Mouse (Mus musculus): ENCODE data around the gene Sostdc1. TPM values are rescaled to one million over a fixed set of nuclear protein-coding genes. Genes with fewer than 3 reads are reported as not detected.

The Sostdc1 gene
- polyA plus RNA-seq (2012; rRNA removed), result 0.92 and 1.0 TPM in 2 replicates

DNA sequence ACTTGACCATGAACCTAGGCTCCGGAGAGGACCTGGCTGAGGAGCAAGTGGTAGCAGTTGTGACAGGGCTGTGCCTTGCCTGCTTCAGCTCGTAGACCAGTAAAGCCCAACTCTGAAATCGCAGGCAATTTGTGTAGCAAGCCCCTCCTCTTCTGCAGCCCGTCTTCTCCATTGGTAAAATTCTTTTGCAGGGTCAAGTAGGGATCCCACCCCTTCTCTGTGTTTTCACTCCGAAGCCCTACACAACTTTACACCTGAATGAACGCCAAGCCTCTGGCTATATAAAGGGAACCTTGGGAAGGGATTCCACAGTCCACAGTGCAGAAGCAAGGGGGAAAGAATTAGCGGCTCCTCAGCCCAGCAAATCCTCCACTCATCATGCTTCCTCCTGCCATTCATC, at the start of gene Sostdc1:
Gene Sostdc1 (plus strand): TSS at position 224 of the 400 bp plus-strand sequence.
- 17% methylated on average over 7 of the region's 7 CpGs for WGBS
- DNase-seq (ENCODE audit: low read depth, low spot score), result no peak

DNA sequence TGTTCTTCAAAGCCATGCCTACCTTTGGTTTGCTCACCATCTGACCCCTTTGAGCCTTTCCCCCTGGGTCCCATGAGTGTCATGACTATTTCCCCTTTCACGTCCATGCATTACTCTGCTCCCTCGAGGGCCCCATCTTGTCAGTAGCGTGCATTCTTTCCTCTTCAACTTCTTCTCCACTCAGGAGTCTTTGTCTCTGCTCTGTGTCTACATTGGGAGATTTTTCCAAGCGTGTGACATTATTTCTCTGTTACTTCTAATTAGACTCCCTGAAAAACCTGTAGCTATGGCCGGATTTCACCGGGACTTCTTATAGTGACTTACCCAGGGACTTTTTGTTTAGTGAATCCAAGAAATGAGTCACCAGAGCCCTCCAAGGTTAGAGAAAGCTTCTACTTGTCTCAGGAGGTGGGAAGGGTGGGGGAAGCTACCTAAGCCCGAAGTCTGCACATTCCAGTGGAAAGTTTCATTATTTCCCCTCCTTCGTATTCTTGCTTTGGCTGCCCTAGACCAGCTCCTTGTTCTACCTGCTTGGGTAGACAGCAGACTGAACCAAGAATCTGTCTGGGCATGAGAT, 46.2 kb upstream of the Sostdc1 start:
- 85% methylated on average over 8 of the region's 8 CpGs for WGBS
- no peak for DNase-seq (ENCODE audit: low read depth, low spot score)

DNA sequence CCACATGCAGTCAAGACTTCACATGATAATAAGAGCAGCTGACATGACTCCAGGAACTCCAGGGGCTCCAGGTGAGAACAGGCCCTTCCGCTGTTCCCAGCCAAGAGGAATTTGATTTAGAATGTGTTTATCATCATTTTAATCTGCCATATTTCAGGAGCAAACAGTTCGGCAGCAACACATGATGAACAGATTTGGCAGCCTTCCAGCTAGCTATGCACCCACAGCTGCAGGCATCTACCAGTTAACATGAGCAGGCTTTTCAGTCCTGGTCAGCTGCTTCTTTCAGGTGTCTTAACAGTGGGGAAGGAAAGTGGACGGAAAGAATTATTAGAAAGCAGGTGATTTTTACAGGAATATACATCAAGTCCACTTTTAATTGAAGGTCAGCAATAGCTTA, 39.1 kb upstream of the Sostdc1 start:
- DNase-seq (ENCODE audit: low read depth, low spot score), result no peak
- WGBS, result 52% methylated on average over 3 of the region's 3 CpGs

DNA sequence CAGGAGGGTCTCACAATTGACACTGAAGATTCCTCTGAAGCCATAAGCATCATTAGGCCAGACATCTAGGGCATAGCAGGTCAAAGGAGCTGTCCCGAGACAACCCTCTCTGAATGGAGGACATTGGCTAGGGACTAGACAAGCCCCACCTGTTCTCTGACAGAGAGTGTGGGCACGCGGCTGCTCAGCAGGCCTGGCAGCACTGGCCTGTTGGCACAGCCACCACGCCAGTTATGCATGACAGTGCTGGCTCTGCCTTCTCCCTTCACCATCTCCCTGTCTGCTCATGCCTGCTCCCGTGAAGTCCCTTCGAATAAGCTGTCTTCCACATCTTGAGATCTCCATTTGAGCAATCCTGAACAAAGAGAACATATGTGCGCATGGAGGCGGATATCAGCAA, 24.3 kb upstream of the Sostdc1 start:
- WGBS, result 80% methylated on average over 8 of the region's 8 CpGs
- no peak for DNase-seq (ENCODE audit: low read depth, low spot score)

DNA sequence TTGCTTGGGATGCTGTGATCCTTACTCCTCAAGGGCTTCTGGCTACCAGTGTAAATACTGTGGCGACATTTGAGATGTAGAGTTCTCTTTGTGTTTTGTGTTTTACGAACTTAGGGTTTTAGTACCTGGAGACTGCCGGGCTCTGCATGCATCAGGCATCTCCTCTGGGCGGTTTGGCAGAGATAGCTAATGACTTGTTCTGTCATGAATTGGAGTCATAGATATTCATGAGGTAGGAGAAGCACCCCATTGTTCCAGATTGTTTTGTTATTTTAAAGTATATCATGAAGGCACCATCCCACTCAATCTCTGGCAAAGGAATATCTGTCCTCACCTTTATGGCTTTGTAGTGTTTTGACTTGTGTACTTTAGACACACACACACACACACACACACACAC, 23.5 kb upstream of the Sostdc1 start:
- WGBS, result 54% methylated on average over 4 of the region's 4 CpGs
- no peak for DNase-seq (ENCODE audit: low read depth, low spot score)

DNA sequence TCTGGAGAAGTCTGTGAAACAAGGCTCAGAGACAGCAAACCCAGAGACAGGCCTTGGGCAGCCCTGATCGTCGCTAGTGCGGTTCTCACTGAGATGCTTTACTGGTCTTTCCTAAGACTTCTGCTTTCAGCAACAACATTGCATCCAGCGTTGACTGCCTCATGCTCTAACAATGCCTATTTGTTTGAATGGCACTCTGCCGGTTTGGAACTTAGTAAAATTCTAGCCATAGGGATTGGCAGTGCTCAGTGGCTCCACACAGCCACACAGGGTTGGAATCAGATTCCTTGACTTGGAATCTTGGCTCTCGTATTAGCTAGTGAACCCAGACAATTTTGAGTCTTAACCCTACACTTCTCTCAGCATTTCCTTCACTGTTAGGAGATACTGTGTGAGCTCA, 22.6 kb upstream of the Sostdc1 start:
- DNase-seq (ENCODE audit: low read depth, low spot score), result no peak
- whole genome bisulfite sequencing, result 87% methylated on average over 6 of the region's 6 CpGs

DNA sequence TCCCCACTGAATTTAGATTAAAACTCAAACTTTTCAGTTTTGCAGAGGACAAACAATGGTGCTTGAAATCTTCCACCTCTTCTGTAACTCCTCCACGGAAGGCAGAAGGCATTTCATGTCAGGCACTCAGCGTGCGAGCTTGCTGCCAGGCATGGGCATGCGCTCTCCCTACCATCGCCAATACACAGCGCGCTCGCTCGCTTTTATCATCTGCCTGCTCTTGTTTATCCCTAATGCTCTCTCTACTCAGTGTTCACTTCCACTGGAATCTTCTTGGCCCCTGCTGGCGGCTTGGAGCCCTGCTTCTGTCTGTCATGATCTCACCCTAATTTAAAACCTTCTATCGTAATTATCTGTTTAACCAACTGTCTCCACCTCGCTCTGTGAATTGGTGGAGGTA, 11.6 kb upstream of the Sostdc1 start:
- DNase-seq (ENCODE audit: low read depth, low spot score), result no peak

DNA sequence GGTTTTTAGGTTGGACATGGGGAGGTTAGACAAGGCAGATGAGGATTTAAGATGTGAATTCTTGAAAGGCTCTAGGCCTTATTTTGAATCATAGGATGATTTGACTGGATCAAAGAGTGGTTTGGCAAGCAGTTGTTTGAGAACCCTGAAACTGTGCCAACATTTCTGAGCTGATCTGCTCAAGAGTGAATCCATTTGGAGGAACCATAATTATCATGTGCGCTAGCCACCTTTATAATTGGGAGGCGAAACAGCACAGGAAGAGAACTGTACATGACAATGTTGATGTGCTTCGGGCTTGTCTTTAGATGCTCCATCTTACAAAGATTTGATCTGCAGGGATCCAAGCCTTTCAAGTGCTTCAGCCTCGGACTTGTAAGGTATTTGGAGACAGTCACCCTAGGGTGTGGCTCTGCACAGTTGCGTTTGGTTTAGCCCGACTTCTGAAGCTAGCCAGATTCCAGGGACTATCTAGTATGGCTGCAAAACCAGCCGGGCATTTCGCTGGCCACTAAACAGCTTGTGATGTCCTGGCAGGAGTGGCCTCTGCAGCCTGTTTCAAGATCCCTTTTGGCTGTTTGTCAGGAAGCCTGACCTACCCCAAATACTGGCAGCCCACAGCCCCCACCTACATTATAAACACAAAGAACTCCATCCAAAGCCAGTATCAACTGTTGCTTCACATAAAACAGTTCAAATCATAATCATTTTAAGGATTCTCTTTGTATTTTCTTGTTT, 10.9 kb upstream of the Sostdc1 start:
- WGBS, result 61% methylated on average over 8 of the region's 8 CpGs
- no peak for DNase-seq (ENCODE audit: low read depth, low spot score)

More for the DNA sequence above, 11.6 kb upstream of the Sostdc1 start:
- WGBS, result 83% methylated on average over 12 of the region's 12 CpGs

DNA sequence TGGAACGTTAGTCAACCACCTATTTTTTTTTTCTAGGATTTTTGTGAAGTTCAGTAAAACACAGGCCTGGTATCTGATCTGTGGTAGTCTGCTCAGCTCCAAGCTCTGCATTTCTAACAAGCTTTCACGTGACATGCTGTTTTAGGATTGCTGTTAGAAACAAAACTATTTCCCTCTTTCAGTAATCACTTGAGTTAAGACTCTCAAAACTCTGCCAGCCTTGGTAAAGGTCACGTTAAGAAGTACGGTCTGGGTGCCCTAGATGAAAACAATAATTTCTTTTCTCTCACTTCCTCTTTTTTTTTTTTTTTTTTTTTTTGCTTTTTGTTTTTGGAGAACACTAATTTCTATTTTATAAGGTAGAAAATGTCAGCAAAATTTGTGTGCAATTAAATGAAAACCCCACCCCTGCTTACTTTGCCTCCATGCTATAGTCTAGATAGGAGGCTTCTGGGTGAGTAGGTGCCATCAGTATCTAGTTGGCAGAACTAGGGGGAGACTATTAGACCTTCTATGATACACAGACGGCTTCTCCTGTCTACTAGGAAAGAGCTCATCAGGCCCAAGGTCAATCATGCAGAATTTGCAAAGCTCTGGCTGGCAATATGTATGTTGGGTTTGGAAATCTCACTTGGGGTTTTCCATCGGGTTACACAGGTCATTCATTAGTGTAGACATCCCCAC, 5.1 kb upstream of the Sostdc1 start:
- WGBS, result 74% methylated on average over 6 of the region's 6 CpGs
- no peak for DNase-seq (ENCODE audit: low read depth, low spot score)

DNA sequence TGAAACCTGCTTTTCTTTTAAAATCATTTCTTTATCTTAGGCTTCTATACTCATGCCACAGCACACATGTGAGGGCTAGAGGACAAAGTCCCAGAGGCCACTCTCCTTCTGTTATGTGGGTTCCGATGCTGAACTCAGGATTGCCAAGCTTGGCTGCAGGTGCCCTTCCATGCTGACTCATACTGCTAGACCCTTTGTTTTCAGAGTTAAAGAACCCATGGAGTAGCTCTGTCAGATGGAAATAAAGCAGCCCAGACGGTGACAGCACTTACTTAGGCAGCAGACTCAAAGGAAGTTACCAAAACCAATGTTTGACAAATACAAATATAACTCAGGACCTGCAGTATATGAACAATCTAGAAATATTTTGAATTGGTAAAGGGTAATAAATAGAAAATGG, 924 bp upstream of the Sostdc1 start:
- DNase-seq (ENCODE audit: low read depth, low spot score), result no peak
- WGBS, result 25% methylated on average over 2 of the region's 2 CpGs

DNA sequence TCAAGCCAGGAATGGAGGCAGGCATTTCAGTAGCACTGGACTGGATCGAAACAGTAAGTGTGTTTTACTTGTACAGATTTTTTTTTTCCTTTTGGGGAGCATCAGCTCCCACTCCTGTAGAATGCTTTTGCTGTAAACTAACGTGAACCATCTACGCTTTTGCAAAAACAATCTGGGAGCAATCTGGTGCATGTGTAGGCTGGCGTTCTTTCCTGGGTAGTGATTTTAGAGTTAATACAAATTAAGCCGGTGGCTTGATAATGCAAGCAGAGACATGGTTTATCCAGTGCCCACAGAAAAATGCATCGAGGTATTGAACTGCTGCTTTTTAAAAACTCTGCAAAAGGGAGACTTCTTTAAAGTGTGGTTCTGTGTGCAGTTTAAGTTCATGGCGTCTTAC, 507 bp downstream of the Sostdc1 start:
- 72% methylated on average over 7 of the region's 7 CpGs for WGBS

DNA sequence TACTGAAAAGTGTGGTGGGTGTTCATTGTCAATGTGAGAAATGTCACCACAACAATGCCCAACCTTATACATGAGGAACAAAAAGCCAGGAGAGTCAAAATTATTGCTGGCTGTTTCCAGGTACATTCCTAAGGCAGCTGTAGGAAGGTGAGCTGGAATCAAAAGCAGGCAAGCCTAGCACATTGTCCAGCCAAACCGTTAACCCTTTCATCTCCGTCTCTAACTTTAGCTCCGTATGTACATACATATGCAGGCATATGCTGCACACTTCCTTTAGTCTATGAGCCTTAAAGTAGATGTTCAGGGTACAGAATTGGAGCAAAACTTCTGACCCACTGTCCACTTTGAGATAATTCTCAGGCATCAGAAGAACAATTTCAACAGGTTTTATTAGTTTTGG, 1.6 kb downstream of the Sostdc1 start:
- WGBS, result 80% methylated on average over 3 of the region's 3 CpGs
- no peak for DNase-seq (ENCODE audit: low read depth, low spot score)

More for the DNA sequence above, 507 bp downstream of the Sostdc1 start:
- no peak for DNase-seq (ENCODE audit: low read depth, low spot score)

DNA sequence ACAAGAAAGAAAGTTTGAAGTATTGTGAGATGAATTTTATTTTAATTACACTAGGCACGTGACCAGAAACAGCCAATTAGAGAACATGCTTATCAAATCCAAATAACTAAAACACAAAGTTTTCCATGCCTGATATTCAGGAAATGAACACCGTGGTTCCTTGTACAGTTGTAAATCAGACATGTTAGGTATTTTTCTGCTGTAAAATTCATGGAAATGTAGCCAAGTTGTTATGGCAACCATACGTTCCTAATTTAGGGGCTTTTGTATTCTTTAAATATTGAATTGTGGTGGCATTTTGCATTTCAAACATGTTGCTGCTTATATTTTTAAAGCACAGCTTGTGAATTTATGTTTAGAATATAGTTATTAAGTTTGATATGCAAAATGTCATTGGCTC, 2.1 kb downstream of the Sostdc1 start:
- WGBS, result 67% methylated on average over 3 of the region's 3 CpGs
- no peak for DNase-seq (ENCODE audit: low read depth, low spot score)

DNA sequence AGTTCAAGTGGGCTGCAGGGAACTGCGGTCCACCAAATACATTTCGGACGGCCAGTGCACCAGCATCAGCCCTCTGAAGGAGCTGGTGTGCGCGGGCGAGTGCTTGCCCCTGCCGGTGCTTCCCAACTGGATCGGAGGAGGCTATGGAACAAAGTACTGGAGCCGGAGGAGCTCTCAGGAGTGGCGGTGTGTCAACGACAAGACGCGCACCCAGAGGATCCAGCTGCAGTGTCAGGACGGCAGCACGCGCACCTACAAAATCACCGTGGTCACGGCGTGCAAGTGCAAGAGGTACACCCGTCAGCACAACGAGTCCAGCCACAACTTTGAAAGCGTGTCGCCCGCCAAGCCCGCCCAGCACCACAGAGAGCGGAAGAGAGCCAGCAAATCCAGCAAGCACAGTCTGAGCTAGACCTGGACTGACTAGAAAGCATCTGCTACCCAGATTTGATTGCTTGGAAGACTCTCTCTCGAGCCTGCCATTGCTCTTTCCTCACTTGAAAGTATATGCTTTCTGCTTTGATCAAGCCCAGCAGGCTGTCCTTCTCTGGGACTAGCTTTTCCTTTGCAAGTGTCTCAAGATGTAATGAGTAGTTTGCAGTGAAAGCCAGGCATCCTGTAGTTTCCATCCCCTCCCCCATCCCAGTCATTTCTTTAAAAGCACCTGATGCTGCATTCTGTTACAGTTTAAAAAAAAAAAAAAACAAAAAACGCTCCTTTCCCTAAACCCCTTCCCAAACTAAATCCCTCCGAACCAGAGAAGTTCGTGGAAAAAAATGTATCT, 3.3 kb downstream of the Sostdc1 start:
- no peak for DNase-seq (ENCODE audit: low read depth, low spot score)
- WGBS, result 3% methylated on average over 30 of the region's 30 CpGs

DNA sequence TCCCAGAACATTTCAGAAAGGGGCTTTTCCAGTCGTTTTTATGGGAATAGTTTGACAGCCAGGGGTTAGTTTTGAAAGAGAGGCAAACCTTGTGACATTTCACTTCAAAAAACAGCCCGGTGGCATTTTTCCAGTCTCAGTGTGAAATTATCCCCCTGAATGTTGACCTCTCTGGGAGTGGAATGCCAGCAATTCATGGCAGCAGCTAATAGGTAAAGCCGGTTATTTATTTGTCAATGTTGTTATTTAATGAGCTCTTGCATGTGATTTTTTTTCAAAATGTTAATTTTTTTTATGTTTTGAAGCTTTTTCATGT, 3.8 kb downstream of the Sostdc1 start:
- WGBS, result 24% methylated on average over 3 of the region's 3 CpGs
- DNase-seq (ENCODE audit: low read depth, low spot score), result no peak

DNA sequence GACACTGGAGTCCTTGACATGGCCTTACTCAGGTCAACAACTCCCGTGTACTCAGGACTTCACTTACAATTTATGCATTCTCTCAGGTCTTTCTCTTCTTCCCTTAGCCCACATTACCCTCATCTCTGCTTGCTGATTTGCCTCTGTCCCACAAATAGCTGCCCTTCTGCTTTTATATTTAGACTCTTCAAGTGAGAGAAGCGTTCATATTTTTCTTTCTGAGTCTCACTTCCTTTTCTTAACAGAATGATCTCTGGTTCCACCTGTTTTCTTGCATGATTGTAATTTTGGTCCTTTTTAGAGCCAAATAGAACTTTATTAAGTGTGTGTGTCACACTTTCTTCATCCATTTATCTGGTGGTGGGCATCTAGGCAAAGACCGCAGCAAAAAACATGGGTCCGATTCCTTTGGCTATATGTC, 12.2 kb downstream of the Sostdc1 start:
- 72% methylated on average over 4 of the region's 4 CpGs for WGBS
- no peak for DNase-seq (ENCODE audit: low read depth, low spot score)

DNA sequence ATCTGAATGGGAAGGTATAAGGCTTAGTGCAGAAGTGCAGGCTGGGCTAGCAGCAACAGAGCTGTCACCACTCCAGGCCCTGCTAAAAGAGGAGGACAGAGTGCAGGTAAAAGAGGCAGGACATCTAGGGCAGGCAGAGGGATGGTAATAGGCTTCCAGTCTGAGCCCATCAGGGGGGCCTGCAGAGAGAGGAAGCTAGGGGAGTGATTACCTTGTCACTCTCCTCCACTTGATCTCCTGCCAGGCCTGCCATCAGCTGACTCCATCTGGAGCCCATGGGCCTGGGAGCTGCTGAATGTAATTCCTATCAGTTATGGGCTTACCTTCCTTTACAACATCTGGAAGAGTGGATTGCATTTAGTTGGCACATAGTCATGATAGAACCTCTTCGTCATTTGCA, 18.7 kb downstream of the Sostdc1 start:
- 76% methylated on average over 1 of the region's 1 CpGs for WGBS
- no peak for DNase-seq (ENCODE audit: low read depth, low spot score)

DNA sequence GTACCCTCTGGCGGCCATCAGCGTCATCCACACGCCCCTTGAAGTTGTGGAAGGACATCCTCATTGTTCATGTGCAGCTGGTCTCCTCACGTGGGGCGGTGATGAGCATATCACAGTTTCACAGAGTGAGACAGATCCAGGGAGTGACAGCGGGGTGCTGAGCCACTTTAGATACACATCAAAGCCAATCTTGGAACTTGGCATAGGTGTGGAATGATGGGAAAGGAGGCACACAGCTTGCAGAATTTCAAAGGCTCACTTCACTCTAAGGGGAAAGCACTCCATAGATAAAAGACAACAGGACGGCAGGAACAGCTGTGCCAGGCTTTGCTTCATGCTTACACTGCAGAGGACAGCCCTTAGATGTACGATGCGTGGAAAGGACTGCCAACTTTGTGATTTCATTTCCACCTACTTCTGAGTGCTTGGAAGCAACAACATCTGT, 19.9 kb downstream of the Sostdc1 start:
- WGBS, result 76% methylated on average over 9 of the region's 9 CpGs
- no peak for DNase-seq (ENCODE audit: low read depth, low spot score)

DNA sequence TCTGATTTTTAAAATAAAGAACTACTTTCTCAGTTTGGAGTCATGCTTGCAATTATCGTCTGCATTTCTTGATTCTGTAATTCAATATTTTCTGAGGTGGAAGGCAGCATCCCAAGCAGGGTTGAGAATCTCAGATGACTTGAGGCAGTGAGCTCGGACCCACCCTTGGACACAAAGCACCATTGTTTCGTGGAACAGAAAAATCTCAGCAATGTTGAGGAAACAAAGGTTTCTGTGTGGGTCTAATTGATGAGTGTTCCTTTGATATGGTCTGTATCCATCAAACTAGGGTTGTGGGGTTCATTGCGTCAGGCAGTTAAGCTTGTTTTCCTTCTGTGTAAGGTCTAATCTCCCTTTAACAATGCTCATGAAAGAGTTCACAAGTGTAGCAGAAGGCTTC, 30.2 kb downstream of the Sostdc1 start:
- no peak for DNase-seq (ENCODE audit: low read depth, low spot score)
- WGBS, result 44% methylated on average over 4 of the region's 4 CpGs

DNA sequence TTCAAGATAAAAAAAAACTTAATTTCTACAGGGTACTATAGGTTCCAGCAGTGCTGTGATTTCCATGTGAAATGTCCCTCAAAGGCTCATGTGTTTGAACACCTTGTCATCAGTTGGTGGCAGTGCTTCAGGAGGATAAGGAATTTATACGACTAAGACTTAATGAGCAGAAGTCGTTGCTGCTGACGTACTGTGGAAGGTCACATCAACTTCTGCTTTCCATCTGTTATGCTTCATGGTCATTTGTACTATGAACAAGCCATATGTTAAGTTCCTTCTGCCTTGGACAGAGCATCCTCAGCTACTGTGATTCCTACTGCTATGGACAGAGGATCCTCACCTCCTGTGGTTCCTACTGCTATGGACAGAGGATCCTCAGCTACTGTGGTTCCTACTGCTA, 46.1 kb downstream of the Sostdc1 start:
- no peak for DNase-seq (ENCODE audit: low read depth, low spot score)
- 61% methylated on average over 3 of the region's 3 CpGs for WGBS

Measured in large intestine, adult 2 months (tissue).